Mouse (Mus musculus) kidney, adult 18-20 months (tissue): ENCODE results near the gene Pdcd2.
A peak's percentile ranks its signal among the peaks of the same experiment; 100 is the strongest.
"Not testable (repeated sequence)": the region's sequence is repeated elsewhere in the genome, so short reads cannot be mapped to it uniquely, and the experiment has no call there.

ENCODE experiments used
- DNase-seq: peaks from one replicate; pipeline ENCODE4 v3.0.0; 2021

Gene Pdcd2

GRCm38 (mm10) chr17:15526986-15527810 lies at the start of gene Pdcd2:
Gene Pdcd2 (minus strand): TSS chr17:15527301.
- peak; percentile 96 for DNase-seq

- no peak for DNase-seq
Measured at GRCm38 (mm10) chr17:15575056-15575455, 48.0 kb upstream of the Pdcd2 start.

GRCm38 (mm10) chr17:15566908-15567307 lies 39.8 kb upstream of the Pdcd2 start:
- DNase-seq, result no peak

GRCm38 (mm10) chr17:15564928-15565300 lies 37.8 kb upstream of the Pdcd2 start:
- DNase-seq, result no peak

GRCm38 (mm10) chr17:15564014-15564927 lies 37.2 kb upstream of the Pdcd2 start, which contains the start of gene Prdm9:
Gene Prdm9 (minus strand): TSS chr17:15564354.
- peak; percentile 100 for DNase-seq

- no peak for DNase-seq
Measured at GRCm38 (mm10) chr17:15559946-15560345, 32.8 kb upstream of the Pdcd2 start.

- no peak for DNase-seq
Measured at GRCm38 (mm10) chr17:15549713-15550112, 22.6 kb upstream of the Pdcd2 start.

- no peak for DNase-seq
Measured at GRCm38 (mm10) chr17:15546440-15546839, 19.3 kb upstream of the Pdcd2 start.

GRCm38 (mm10) chr17:15543868-15544267 lies 16.8 kb upstream of the Pdcd2 start:
- not testable (repeated sequence) for DNase-seq

- no peak for DNase-seq
Measured at GRCm38 (mm10) chr17:15540309-15540708, 13.2 kb upstream of the Pdcd2 start.

GRCm38 (mm10) chr17:15536457-15536904 lies 9.4 kb upstream of the Pdcd2 start:
- DNase-seq, result no peak

GRCm38 (mm10) chr17:15535943-15536342 lies 8.8 kb upstream of the Pdcd2 start:
- no peak for DNase-seq

GRCm38 (mm10) chr17:15535162-15535800 lies 8.2 kb upstream of the Pdcd2 start:
- no peak for DNase-seq

- peak; percentile 46 for DNase-seq
Measured at GRCm38 (mm10) chr17:15530141-15530540, 3.0 kb upstream of the Pdcd2 start.

GRCm38 (mm10) chr17:15528887-15529286 lies 1.8 kb upstream of the Pdcd2 start:
- no peak for DNase-seq

GRCm38 (mm10) chr17:15527811-15528136 lies 673 bp upstream of the Pdcd2 start:
- no peak for DNase-seq

- DNase-seq, result no peak
Measured at GRCm38 (mm10) chr17:15526304-15526703, 797 bp downstream of the Pdcd2 start.

GRCm38 (mm10) chr17:15518766-15519165 lies 8.3 kb downstream of the Pdcd2 start:
- DNase-seq, result no peak

GRCm38 (mm10) chr17:15518186-15518585 lies 8.9 kb downstream of the Pdcd2 start:
- no peak for DNase-seq

- DNase-seq, result no peak
Measured at GRCm38 (mm10) chr17:15517776-15518175, 9.3 kb downstream of the Pdcd2 start.

GRCm38 (mm10) chr17:15510694-15511093 lies 16.4 kb downstream of the Pdcd2 start:
- DNase-seq, result no peak

- DNase-seq, result peak; percentile 98
Measured at GRCm38 (mm10) chr17:15499656-15500394, 27.3 kb downstream of the Pdcd2 start, which contains the start of the genes Psmb1 and Tbp. Gene Psmb1 (minus strand): TSS chr17:15499751. Gene Tbp (plus strand): TSS chr17:15499888.
